Mouse (Mus musculus): Measurements from ENCODE around the gene Tmem50a.

The Tmem50a gene

DNA sequence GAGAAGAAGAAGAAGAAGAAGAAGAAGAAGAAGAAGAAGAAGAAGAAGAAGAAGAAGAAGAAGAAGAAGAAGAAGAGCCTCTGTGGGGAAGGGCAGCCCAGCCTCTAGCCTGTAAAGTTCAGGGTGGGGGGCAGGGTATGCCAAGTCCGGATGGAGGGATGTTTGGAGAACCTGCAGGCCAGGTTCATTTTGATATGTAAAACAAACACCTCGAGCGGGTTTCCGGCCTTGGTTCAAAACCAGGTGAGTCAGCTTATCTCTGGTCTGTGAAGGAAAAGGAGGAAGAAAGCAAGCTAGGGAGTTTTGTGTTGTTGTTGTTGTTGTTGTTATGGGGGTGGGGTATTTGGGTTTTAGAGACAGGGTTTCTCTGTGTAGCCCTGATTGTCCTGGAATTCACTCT is 43.3 kb downstream of the Tmem50a start:
- DNase-seq = no peak

- no peak for DNase-seq
These were observed 44.9 kb downstream of the Tmem50a start for GRCm38 (mm10) chr4:134869815-134870375.

DNA sequence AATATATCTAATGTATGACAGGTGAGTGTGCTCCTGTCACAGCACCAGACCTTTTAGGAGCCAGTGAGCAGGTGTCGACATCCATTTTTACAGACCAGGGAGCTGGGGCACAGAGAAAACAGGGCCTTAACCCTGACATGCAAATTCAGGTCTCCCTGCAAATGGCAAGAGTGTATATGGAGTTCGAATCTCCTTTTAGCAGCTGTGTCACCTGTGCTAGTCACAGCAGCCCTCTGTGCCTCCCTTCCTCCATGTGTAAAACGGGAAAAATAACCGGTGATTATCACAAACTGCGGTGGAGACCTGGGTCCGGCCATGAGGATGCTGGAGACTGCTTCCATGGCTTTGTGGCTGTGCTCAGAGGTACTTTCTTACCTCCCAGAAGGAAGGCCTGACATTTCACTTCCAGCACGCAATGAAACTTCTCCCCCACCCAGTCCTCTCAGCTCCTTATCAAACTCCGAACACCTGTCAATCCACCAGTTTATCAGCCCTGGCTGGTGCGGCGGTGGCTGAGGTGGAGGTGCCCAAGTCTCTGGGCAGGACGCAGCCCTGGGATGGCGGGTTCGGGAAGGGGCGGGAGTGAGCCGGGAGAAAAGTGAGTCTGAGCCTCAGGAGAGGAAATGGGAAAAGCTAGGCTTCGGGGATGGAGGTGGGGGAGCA is 45.6 kb downstream of the Tmem50a start:
- no peak for DNase-seq

DNA sequence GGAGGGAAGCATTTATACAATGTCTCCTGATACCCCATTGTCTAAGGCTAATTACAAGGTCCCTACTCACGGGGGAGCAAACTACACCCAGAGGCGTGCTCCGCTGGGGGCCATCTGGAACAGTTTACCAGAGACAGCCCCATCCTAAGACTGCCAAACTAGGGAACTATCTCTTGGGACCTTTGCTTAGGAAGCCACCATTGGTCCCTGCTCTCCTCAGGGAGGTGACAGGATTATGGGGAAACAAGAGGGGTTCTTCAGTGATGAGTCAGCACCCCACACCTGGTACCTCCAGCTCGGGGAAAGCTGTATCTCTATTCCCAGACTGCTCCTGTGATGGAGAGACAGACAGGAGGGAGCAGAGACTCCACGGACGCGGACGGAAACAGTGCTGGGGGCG is 46.3 kb downstream of the Tmem50a start:
- no peak for DNase-seq

- no peak for DNase-seq
These were observed 46.8 kb downstream of the Tmem50a start for GRCm38 (mm10) chr4:134868065-134868464.

DNA sequence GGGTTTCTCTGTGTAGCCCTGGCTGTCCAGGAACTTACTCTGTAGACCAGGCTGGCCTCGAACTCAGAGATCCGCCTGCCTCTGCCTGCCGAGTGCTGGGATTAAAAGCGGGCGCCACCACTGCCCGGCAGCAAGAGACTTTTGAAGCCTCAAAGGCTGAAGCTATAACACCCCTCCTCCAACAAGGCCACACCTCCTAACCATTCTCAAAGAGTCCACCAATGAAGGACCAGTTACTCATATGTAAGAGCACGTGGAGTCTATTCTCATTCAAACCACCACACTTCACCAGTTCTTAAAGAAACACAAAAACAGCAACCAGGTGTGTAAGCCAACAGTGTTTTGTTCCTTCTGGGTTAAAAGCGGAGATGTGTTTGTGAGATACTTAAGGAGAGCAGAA is 47.2 kb downstream of the Tmem50a start:
- DNase-seq = no peak

GRCm38 (mm10) chr4:134867213-134867612 is 47.6 kb downstream of the Tmem50a start:
- no peak for DNase-seq

DNA sequence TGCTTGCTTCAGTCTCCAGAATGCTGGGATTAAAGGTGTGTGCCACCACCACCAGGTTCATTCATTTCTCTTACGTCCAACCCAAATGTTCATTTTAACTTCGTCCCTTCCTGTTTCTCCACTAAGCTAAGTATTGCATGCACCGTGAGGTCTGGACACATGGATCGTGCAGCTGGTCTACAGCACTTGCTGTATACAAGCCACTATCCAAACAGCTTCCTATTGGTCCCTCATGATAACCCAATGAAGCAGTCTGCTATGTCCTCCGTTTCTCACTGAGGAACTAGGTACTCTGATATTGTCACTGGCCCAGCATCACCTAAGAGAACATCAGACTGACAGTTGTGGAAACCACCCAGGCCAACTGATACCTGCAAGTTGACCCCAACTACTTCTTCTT is 49.0 kb downstream of the Tmem50a start:
- no peak for DNase-seq

DNA sequence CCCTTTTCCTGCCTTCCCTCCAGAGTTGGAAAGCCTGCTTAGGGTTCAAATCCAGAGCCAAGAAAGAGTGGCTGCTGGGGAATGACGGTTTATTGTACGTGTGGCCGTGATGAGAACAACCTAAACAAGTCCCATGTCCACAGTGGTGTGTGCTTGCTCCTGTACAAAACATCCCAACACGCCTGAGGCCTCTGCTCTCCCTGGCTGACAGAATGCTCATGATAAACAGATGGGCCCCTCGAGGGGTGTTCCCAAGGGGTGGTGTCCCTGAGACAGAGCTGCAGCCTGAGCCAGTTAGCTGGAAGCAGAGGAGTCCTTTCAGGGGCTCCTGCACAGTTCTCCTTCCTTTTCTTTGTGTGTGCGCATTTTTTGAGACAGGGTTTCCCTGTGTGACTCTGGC is 49.5 kb downstream of the Tmem50a start:
- DNase-seq = no peak

DNA sequence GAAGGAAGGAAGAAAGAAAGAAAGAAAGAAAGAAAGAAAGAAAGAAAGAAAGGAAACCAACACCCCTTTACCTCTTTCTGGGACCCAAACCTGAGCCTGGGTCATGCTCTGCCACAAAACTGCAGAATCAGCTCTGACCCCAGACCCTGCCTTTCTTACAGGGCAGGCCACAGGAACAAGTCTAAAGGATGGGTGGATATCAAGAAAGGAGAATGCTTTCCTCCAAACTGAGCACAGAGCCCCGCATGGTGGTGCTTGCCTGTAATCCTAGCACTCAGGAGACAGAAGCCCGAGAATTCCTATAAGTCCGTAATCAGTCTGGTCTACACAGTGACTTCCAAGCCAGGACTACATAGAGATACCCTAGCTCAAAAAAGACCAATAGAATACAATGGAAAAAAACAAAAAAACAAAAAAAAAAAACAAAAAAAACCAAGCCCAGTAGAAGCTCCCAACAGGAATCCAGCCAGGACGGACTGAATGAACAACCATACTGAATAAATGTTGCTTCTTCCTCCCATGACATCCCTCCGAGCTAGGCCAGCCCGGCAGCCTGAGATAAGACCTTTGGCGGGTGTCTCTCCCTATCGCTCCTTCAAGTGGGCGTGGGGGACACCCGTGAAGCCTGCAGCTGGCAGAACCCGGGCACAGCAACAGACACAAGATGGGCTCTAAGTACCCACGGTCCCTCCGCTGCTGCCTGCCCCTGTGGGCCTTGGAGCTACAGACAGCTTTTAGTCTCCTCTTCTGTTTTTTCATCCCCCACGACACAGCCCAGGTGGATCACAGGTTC is 50.7 kb downstream of the Tmem50a start, which contains the start of gene Rhd:
Gene Rhd, plus strand, starts transcription at position 600 of the 793 bp plus-strand sequence.
- DNase-seq = no peak

GRCm38 (mm10) chr4:134862996-134863395 is 51.8 kb downstream of the Tmem50a start:
- no peak for DNase-seq

- DNase-seq = no peak
These were observed 52.9 kb downstream of the Tmem50a start for GRCm38 (mm10) chr4:134861884-134862283.

- DNase-seq = no peak
These were observed 56.3 kb downstream of the Tmem50a start for GRCm38 (mm10) chr4:134858494-134858893.

DNA sequence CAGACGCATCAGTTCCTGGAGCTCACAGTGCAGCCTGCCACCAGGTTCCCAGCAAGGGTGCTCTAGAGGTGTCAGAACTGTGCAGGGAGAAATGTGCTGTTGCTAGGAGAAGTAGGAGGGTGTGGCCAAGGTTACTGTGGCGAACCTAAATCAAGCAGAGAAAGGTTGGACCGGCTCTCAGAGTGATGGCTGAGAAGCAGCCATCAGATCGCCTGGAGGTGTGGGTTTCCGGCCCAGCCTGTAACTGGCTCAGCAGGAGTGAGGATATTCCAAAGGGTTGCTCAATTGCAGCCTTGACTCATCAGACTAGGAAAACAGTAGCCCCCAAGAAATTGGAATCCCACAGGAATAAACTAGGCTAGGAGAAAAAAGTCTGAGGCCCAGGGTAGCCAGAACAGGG is 58.3 kb downstream of the Tmem50a start:
- no peak for DNase-seq

DNA sequence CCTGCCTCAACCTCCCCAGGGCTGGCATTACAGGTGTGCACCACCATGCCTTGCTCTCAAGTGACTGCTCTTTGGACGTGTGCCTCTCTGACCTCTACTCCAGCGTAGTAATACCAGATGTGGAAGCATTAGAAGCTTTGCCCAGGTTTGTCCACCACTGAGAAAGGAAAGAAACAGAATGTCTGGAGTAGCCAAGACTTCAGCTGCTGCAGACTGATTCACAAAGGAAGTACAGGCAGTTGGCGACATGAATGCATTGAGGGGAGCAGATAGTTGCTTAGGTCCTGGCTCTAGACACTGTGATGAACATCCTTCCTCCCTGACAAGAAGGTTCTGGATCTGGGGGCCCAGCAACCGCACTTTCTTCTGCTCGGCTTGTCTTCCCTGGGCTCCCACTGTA is 58.8 kb downstream of the Tmem50a start:
- peak; percentile 22 for DNase-seq

- peak; percentile 25 for DNase-seq
These were observed 59.5 kb downstream of the Tmem50a start for GRCm38 (mm10) chr4:134855371-134855770.

DNA sequence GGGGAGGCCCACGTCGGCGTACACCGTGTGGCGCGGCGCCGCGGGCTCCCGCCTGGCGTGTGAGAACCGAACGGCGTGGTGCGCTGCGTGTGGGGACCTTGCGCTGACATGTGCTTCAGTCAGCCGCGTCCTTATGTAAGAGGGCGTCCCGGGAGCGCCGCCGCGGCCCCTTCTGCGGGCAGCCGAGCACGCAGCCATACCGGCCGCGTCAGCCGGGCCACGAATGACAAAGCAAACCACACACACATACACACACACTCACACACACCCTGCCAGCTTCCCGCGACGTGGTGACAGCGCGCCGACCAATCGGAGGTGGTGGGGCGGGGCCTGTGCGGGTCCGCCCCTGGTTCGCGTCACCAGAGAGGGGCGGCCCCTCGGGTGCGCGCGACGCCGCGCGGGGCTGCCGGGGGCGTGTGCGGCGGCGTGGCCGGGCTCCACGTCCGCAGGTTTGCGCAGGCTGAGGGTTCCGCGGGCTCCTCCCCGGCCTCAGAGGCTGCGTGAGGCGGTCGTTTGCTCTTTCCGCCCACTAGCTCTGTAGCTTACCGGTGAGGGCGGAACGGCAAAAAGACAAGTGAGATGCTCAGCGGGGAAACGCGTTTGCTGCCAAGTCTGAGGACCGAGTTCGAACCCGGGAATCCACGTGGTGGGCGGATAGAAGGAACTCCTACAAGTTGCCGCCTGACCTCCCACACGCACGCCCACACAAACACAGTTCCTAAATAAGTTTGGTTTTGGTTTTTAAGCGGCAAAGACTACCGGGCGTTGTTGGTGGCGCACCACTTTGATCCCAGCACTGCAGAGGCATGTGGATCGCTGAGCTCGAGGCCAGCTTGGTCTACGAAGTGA is 61.0 kb downstream of the Tmem50a start:
- DNase-seq = peak; percentile 96

DNA sequence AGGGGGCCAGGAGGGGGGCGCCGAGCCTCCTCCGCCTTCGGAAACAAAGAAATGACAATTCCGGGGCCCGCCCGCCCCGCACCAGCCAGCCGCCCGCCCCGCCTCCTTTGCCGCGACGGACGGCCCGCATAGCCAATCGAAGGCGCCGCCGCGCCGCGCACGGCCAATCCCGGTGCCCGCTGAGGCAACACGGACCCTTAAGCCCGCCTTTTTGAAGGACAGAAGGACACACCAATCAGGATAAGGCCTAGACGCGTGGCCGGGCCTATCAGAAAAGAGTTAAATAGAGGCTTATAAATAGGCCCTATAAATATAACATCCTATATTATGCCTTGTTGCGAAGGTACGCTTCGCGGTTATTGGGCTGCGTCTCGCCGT is 61.6 kb downstream of the Tmem50a start, which contains the start of gene Maco1:
Gene Maco1, minus strand, starts transcription at position 87 of the 378 bp plus-strand sequence.
- DNase-seq = peak; percentile 99

GRCm38 (mm10) chr4:134852438-134853255 is 62.2 kb downstream of the Tmem50a start:
- DNase-seq = peak; percentile 69

GRCm38 (mm10) chr4:134851876-134852275 is 62.9 kb downstream of the Tmem50a start:
- DNase-seq = peak; percentile 32

DNA sequence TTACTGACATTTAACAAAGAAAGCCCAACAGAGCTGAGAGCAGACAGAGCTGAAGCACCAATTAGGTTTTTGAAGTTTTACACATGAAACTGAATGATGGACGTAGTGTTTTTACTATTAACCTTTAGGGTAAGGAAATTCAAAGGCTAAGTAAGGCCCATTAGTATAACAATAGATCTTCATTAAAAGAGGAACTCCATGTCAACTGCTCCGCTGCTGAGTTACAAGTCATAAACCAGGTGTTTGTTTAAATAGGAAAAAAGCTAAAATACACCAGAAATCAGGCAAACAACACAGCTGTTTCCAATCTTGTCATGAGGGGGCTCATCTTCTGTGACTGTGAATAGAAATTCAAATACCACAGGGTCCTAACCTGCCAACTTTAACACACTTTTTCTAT is 63.6 kb downstream of the Tmem50a start:
- no peak for DNase-seq

GRCm38 (mm10) chr4:134850551-134850950 is 64.3 kb downstream of the Tmem50a start:
- no peak for DNase-seq

All from cerebellum, adult 11-12 months (tissue).